Mouse (Mus musculus): ENCODE results near the gene Cnksr1.

The Cnksr1 gene

GRCm38 (mm10) chr4:134186268-134186667 lies 51.9 kb downstream of the Cnksr1 start:
- no peak for DNase-seq

GRCm38 (mm10) chr4:134185569-134185968 lies 52.6 kb downstream of the Cnksr1 start:
- DNase-seq = no peak

GRCm38 (mm10) chr4:134183711-134184110 lies 54.5 kb downstream of the Cnksr1 start:
- no peak for DNase-seq

- DNase-seq = no peak
Observed at GRCm38 (mm10) chr4:134181825-134182224, 56.4 kb downstream of the Cnksr1 start.

GRCm38 (mm10) chr4:134181112-134181511 lies 57.1 kb downstream of the Cnksr1 start:
- no peak for DNase-seq
